Mouse (Mus musculus) limb, embryonic 10.5 days (tissue): ENCODE measurements at regions not wholly inside any gene's neighbourhood (a gene's known extent, or its start where the extent isn't known, plus 50 kb on each side); places are given as distances from the start of the nearest gene placed in this dataset.
A peak's percentile ranks its signal among the peaks of the same experiment; 100 is the strongest.

Source experiments
- DNase-seq: peaks from one replicate; pipeline ENCODE4 v3.0.0-alpha.2; 2017; ENCODE audit warnings: low spot score
- H3K27ac ChIP-seq: fragments of 300-500 bp; sonication (generic); 2 replicates; pipeline ENCODE4 v1.5.1; 2016; ENCODE audit warnings: mild to moderate bottlenecking
- H3K27me3 ChIP-seq: fragments of 300-500 bp; sonication (generic); 2 replicates; pipeline ENCODE4 v1.6.1; 2016; ENCODE audit warnings: low read depth, mild to moderate bottlenecking; ENCODE audit not compliant: poor library complexity, severe bottlenecking
- H3K36me3 ChIP-seq: fragments of 300-500 bp; sonication (generic); 2 replicates; pipeline ENCODE4 v1.6.1; 2016; ENCODE audit warnings: mild to moderate bottlenecking, moderate library complexity
- H3K4me1 ChIP-seq: fragments of 300-500 bp; sonication (generic); 2 replicates; pipeline ENCODE4 v1.6.1; 2016
- H3K4me3 ChIP-seq: fragments of 300-500 bp; sonication (generic); 2 replicates; pipeline ENCODE4 v1.5.1; 2016; ENCODE audit warnings: mild to moderate bottlenecking, moderate library complexity
- H3K9me3 ChIP-seq: fragments of 300-500 bp; sonication (generic); replicated peaks from 2 replicates; pipeline ENCODE4 v1.6.1; 2016; ENCODE audit warnings: mild to moderate bottlenecking
- WGBS: fragments of 180-500 bp; shearing (Covaris S2); methylation state at CpG from one replicate; pipeline ENCODE4 v1.1.7; 2016; 5-methylcytosine and 5-hydroxymethylcytosine counted together

DNA sequence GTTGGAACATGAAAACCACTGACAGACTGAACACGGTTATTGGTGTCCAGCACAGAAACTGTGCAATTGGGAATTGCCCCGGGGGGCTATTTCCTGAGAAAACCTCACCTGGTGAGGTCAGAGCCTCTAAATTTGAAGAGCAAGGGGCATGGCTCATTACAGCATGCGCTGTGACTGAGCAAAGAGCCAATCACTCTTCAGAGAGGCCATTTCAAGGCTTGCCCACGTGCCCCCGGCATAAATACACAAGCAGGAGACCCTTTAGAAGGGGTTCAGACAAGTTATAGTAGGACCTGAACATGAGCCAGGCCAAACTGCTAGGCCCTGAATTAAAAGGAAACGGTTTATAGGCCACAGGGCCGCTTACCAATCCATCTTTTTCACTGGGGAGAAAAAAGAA lies 512.9 kb upstream of the Zeb2 start:
- peak overlapping the region; percentile 34; the same call in 1 of the 2 replicates for H3K27ac ChIP-seq
- DNase-seq = peak; percentile 48

GRCm38 (mm10) chr2:45629616-45630015 lies 512.4 kb upstream of the Zeb2 start:
- H3K27ac ChIP-seq = no peak overlapping the region
- no peaks in the 10 kb centered on the region for H3K27me3 ChIP-seq
- no peaks in the 10 kb centered on the region for H3K36me3 ChIP-seq
- WGBS = 67% methylated on average over 3 of the region's 3 CpGs
- no peak overlapping the region for H3K4me3 ChIP-seq
- peaks cover 18% of the 10 kb centered on the region for H3K4me1 ChIP-seq
- no peak for DNase-seq
- H3K9me3 ChIP-seq = no peaks in the 10 kb centered on the region

More for the DNA sequence above, 512.9 kb upstream of the Zeb2 start:
- no peak overlapping the region for H3K4me3 ChIP-seq
- no peaks in the 10 kb centered on the region for H3K9me3 ChIP-seq
- no peaks in the 10 kb centered on the region for H3K36me3 ChIP-seq
- H3K27me3 ChIP-seq = no peaks in the 10 kb centered on the region
- peaks cover 18% of the 10 kb centered on the region for H3K4me1 ChIP-seq
- WGBS = 46% methylated on average over 7 of the region's 7 CpGs

DNA sequence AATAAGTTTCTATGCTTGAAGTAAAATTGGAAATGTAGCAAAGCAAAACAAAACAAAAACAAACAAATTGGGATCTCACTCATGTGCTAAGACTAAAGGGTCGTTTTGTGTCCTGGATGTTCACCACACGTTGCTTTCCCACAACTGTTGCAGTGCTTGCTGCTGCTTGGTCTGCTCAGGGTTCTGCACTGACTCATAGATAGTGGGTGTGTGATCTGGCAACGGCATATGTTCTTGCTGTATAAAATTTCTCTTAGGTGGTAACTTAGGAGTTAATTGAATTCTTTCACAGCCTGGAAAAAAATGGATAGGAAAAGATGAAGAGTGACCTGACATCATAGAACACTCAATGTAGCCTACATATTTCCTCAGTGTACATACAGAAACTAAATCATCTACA lies 505.9 kb upstream of the Zeb2 start:
- Histone ChIP-seq H3K36me3 (no peaks in the 10 kb centered on the region), H3K27me3 (no peaks in the 10 kb centered on the region), H3K4me3 (no peak overlapping the region), H3K9me3 (no peaks in the 10 kb centered on the region), H3K4me1 (no peaks in the 10 kb centered on the region), H3K27ac (no peak overlapping the region)
- 74% methylated on average over 3 of the region's 3 CpGs for WGBS
- no peak for DNase-seq

DNA sequence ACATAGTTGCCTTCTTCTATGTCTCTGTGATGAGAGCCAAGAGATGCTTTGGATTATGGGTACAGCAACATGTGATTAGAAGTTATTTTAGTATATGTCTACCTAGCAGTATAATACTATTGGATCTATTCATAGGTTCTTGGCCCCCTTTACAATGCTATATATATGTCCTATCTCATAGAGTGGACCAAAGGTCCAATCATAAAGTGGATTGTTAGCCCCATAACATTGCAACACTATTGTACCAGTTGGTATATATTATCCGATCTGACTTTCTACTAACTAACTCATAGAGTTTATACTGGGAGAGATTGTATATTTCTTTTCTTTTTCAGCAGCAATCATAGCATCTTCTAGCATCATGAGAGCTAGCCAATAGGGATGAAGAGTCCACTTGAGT lies 491.7 kb upstream of the Zeb2 start:
- no peak overlapping the region for H3K27ac ChIP-seq
- H3K9me3 ChIP-seq = no peaks in the 10 kb centered on the region
- no peak overlapping the region for H3K4me3 ChIP-seq
- H3K36me3 ChIP-seq = no peaks in the 10 kb centered on the region
- no peaks in the 10 kb centered on the region for H3K4me1 ChIP-seq
- DNase-seq = no peak
- 94% methylated on average over 1 of the region's 1 CpGs for WGBS
- no peaks in the 10 kb centered on the region for H3K27me3 ChIP-seq

GRCm38 (mm10) chr2:45607393-45607792 lies 490.2 kb upstream of the Zeb2 start:
- Histone ChIP-seq H3K36me3 (no peaks in the 10 kb centered on the region), H3K27me3 (no peaks in the 10 kb centered on the region), H3K4me1 (no peaks in the 10 kb centered on the region), H3K9me3 (no peaks in the 10 kb centered on the region), H3K27ac (no peak overlapping the region), H3K4me3 (no peak overlapping the region)
- DNase-seq = no peak

DNA sequence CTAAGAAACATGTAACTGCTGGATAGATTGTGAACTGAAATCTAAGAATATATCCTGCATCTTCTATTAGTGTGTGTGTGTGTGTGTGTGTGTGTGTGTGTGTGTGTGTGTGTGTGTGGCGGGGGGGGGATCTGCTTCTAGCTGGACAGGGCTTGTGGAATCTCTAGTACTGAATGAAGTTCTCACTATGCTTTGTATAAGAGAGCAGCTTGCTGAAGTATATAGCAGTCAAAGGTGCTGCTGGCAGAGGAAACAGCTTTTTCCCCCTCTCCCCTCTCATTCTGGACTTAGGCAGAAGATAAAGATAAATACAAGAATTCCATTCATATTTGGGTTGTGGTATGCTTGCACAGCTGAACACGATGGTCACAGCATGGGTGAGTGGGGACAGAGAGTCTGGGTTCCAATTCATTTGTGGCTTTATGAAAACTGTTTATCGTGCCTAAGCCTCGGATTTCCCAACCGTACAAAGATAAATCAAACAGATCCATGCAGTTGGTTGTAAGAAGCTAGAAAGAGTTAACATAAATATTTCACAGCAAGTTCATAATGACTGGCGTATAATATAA lies 484.2 kb upstream of the Zeb2 start:
- Histone ChIP-seq H3K9me3 (no peaks in the 10 kb centered on the region), H3K4me1 (no peaks in the 10 kb centered on the region), H3K27ac (no peak overlapping the region), H3K36me3 (no peaks in the 10 kb centered on the region), H3K27me3 (no peaks in the 10 kb centered on the region), H3K4me3 (no peak overlapping the region)
- DNase-seq = no peak
- 89% methylated on average over 5 of the region's 6 CpGs for WGBS

DNA sequence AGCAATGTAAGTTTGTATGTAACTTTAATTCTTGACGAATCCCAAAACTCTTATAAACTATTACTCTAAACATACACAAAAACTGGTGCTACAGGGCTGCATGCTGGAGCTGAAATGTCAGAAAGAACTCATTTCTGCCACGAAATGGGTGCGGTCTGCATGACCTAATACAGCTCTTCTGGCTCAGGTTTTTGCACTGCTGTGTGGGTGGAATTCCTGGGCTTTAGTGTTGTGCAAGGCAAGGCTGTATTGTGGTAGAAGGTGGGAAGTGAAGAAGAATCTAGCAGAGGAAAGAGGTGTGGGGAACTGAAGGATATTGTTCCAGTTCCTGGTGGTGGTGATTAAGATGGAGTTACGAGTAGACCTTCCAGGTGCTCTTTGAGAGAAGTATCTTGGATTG lies 476.6 kb upstream of the Zeb2 start:
- Histone ChIP-seq H3K4me3 (no peak overlapping the region), H3K4me1 (no peaks in the 10 kb centered on the region), H3K36me3 (no peaks in the 10 kb centered on the region), H3K9me3 (no peaks in the 10 kb centered on the region), H3K27ac (no peak overlapping the region), H3K27me3 (no peaks in the 10 kb centered on the region)
- WGBS = 90% methylated on average over 4 of the region's 4 CpGs
- no peak for DNase-seq

GRCm38 (mm10) chr2:45590980-45591379 lies 473.8 kb upstream of the Zeb2 start:
- Histone ChIP-seq H3K9me3 (no peaks in the 10 kb centered on the region), H3K27ac (no peak overlapping the region), H3K4me1 (peaks cover 13% of the 10 kb centered on the region), H3K36me3 (no peaks in the 10 kb centered on the region), H3K4me3 (no peak overlapping the region), H3K27me3 (no peaks in the 10 kb centered on the region)
- DNase-seq = no peak
- WGBS = 86% methylated on average over 1 of the region's 1 CpGs

- H3K4me3 ChIP-seq = no peak overlapping the region
- DNase-seq = no peak
- H3K27me3 ChIP-seq = no peaks in the 10 kb centered on the region
- no peaks in the 10 kb centered on the region for H3K9me3 ChIP-seq
- no peaks in the 10 kb centered on the region for H3K36me3 ChIP-seq
- no peak overlapping the region for H3K27ac ChIP-seq
- 92% methylated on average over 2 of the region's 2 CpGs for WGBS
- peaks cover 13% of the 10 kb centered on the region for H3K4me1 ChIP-seq
Measured at GRCm38 (mm10) chr2:45588248-45588647, 471.1 kb upstream of the Zeb2 start.

GRCm38 (mm10) chr2:45586588-45587200 lies 469.5 kb upstream of the Zeb2 start:
- no peak for DNase-seq
- Histone ChIP-seq H3K27ac (no peak overlapping the region), H3K4me1 (peaks cover 13% of the 10 kb centered on the region), H3K9me3 (no peaks in the 10 kb centered on the region), H3K36me3 (no peaks in the 10 kb centered on the region), H3K27me3 (no peaks in the 10 kb centered on the region), H3K4me3 (no peak overlapping the region)
- 67% methylated on average over 1 of the region's 1 CpGs for WGBS

DNA sequence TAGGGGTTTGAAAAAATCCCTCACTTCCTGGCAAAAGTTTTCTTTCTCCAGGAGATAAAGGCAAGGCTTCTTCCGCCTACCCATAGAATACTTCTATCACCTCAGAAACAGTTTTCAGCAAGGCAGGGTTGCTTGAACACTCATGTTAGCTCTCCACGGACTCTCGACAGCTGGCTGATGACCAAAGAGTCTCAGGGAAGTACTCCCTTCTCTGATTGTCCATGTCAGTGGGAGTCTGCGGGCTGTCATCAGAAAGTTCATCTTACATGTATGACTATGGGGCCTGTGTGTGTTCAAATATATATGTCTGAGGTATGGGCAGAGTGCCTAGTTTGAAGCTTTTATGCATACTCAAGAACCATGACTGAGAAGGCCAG lies 464.3 kb upstream of the Zeb2 start:
- WGBS = 91% methylated on average over 4 of the region's 4 CpGs

DNA sequence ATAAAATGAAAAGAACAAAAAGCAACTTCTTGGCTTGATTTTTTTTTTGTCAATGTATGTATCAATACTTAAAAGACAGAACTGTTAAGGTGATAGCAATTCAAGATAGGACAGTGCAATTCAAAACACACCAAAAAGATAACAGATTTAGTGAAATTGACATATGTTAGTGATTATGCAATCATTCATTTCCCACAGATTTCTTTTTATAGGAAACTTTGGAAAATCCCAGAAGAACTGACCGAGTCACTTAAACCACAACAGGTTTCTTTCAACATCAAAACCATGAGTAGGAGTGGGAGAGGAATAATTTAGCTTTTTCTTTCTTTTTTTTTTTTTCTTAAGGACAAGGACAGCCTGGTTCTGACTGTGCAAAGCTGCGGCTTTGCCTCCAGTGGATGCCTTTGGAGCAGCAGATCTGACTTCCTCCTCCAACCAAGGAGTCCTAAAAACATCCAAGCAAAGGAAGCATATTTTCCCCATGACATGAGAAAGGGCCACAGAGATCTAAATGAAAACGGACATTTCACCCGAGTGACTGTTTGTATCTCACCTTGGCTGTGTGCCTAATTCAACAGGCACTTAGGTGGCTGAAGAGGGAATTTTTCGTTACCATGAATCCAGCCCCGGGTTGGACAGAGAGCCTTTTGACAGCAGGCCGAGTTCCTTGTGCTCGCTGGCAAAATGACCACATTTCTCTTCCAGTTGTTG lies 463.8 kb upstream of the Zeb2 start:
- H3K36me3 ChIP-seq = no peaks in the 10 kb centered on the region
- H3K4me1 ChIP-seq = peaks cover 7% of the 10 kb centered on the region
- H3K27me3 ChIP-seq = no peaks in the 10 kb centered on the region
- WGBS = 76% methylated on average over 8 of the region's 8 CpGs
- no peak overlapping the region for H3K4me3 ChIP-seq
- H3K27ac ChIP-seq = no peak overlapping the region
- no peaks in the 10 kb centered on the region for H3K9me3 ChIP-seq
- DNase-seq = no peak

More for the DNA sequence above, 464.3 kb upstream of the Zeb2 start:
- H3K9me3 ChIP-seq = no peaks in the 10 kb centered on the region
- H3K36me3 ChIP-seq = no peaks in the 10 kb centered on the region
- no peak for DNase-seq
- H3K27ac ChIP-seq = no peak overlapping the region
- H3K4me1 ChIP-seq = peaks cover 11% of the 10 kb centered on the region
- no peaks in the 10 kb centered on the region for H3K27me3 ChIP-seq
- H3K4me3 ChIP-seq = no peak overlapping the region

GRCm38 (mm10) chr2:45572906-45573305 lies 455.7 kb upstream of the Zeb2 start:
- Histone ChIP-seq H3K4me3 (no peak overlapping the region), H3K9me3 (no peaks in the 10 kb centered on the region), H3K27ac (no peak overlapping the region), H3K4me1 (no peaks in the 10 kb centered on the region), H3K36me3 (no peaks in the 10 kb centered on the region), H3K27me3 (no peaks in the 10 kb centered on the region)
- WGBS = 93% methylated on average over 3 of the region's 3 CpGs
- DNase-seq = no peak
